Mouse (Mus musculus) right cerebral cortex, postnatal 25 days (tissue): ENCODE measurements around the gene Ndufs7.

Experiments
- DNase-seq: peaks from one replicate; pipeline ENCODE4 v3.0.0; 2022

Gene Ndufs7

GRCm38 (mm10) chr10:80295618-80296425, 46.9 kb downstream of the Ndufs7 start, which contains the start of gene Apc2:
TSS of gene Apc2 (plus strand) at chr10:80295977.
- peak; percentile 81 for DNase-seq

GRCm38 (mm10) chr10:80296824-80297223, 47.9 kb downstream of the Ndufs7 start:
- no peak for DNase-seq

GRCm38 (mm10) chr10:80297526-80298133, 48.7 kb downstream of the Ndufs7 start:
- DNase-seq: no peak

GRCm38 (mm10) chr10:80298571-80299281, 49.8 kb downstream of the Ndufs7 start:
- peak; percentile 93 for DNase-seq

GRCm38 (mm10) chr10:80299301-80299700, 50.4 kb downstream of the Ndufs7 start:
- DNase-seq: no peak

GRCm38 (mm10) chr10:80299824-80300223, 50.9 kb downstream of the Ndufs7 start:
- no peak for DNase-seq

- no peak for DNase-seq
These were observed 51.8 kb downstream of the Ndufs7 start for GRCm38 (mm10) chr10:80300672-80301181.

GRCm38 (mm10) chr10:80301256-80302081, 52.5 kb downstream of the Ndufs7 start:
- no peak for DNase-seq

- DNase-seq: no peak
These were observed 53.1 kb downstream of the Ndufs7 start for GRCm38 (mm10) chr10:80302082-80302355.

- no peak for DNase-seq
These were observed 53.6 kb downstream of the Ndufs7 start for GRCm38 (mm10) chr10:80302471-80302881.

GRCm38 (mm10) chr10:80304458-80304857, 55.5 kb downstream of the Ndufs7 start:
- no peak for DNase-seq

- DNase-seq: no peak
These were observed 55.9 kb downstream of the Ndufs7 start for GRCm38 (mm10) chr10:80304862-80305261.
